Mouse (Mus musculus) heart, embryonic 13.5 days (tissue): ENCODE data around the gene Ctdnep1. TPM values are rescaled to one million over a fixed set of nuclear protein-coding genes. Genes with fewer than 3 reads are reported as not detected.
A peak's percentile ranks its signal among the peaks of the same experiment; 100 is the strongest.

Source experiments
- ATAC-seq: fragments of 200-750 bp; cut with Nextera tagmentation; 2 replicates; pipeline ENCODE4 v1.8.0; 2017; ENCODE audit warnings: moderate TSS enrichment; ENCODE audit not compliant: insufficient number of reproducible peaks, low FRiP score, low TSS enrichment; ENCODE audit errors: extremely low read depth
- H3K27ac ChIP-seq: fragments of 300-500 bp; sonication (generic); replicated peaks from 2 replicates; pipeline ENCODE4 v1.5.1; 2015; ENCODE audit warnings: moderate library complexity, mild to moderate bottlenecking, inconsistent platforms
- H3K27me3 ChIP-seq: fragments of 300-500 bp; sonication (generic); replicated peaks from 2 replicates; pipeline ENCODE4 v1.6.1; 2015; ENCODE audit warnings: mild to moderate bottlenecking, inconsistent platforms
- H3K36me3 ChIP-seq: fragments of 300-500 bp; sonication (generic); 2 replicates; pipeline ENCODE4 v1.6.1; 2015; ENCODE audit warnings: mild to moderate bottlenecking, inconsistent platforms
- H3K4me1 ChIP-seq: fragments of 300-500 bp; sonication (generic); 2 replicates; pipeline ENCODE4 v1.6.1; 2015; ENCODE audit warnings: inconsistent platforms
- H3K4me2 ChIP-seq: fragments of 300-500 bp; sonication (generic); 2 replicates; pipeline ENCODE4 v1.6.1; 2015; ENCODE audit warnings: inconsistent platforms, mild to moderate bottlenecking, moderate library complexity
- H3K4me3 ChIP-seq: fragments of 300-500 bp; sonication (generic); 2 replicates; pipeline ENCODE4 v1.5.1; 2015; ENCODE audit warnings: moderate library complexity, mild to moderate bottlenecking, inconsistent platforms
- H3K9ac ChIP-seq: fragments of 300-500 bp; sonication (generic); 2 replicates; pipeline ENCODE4 v1.6.1; 2015; ENCODE audit warnings: inconsistent platforms, mild to moderate bottlenecking, moderate library complexity
- H3K9me3 ChIP-seq: fragments of 300-500 bp; sonication (generic); 2 replicates; pipeline ENCODE4 v1.6.1; 2016; ENCODE audit warnings: inconsistent platforms
- WGBS: fragments of 180-500 bp; shearing (Covaris S2); methylation state at CpG from one replicate; pipeline ENCODE4 v1.1.7; 2015; ENCODE audit warnings: mixed read lengths; 5-methylcytosine and 5-hydroxymethylcytosine counted together
- microRNA counts: library from miRNA; unstranded; fragments of <30 nt; microRNA quantifications from one replicate; lab custom pipeline; 2016
- microRNA-seq: library from miRNA; unstranded; fragments of <30 nt; microRNA quantifications from one replicate; pipeline ENCODE4, GENCODE M21; 2016
- polyA plus RNA-seq: library from polyadenylated mRNA; unstranded; fragments of >200 nt; fragmentation: Nextera tagmentation; extraction: Ambion mirVana; gene quantifications from 2 replicates; pipeline ENCODE4 v1.2.1, GENCODE M21; 2015

Gene Ctdnep1
- polyA plus RNA-seq, 1 experiment from 2014 or later, result 21.0 TPM

DNA sequence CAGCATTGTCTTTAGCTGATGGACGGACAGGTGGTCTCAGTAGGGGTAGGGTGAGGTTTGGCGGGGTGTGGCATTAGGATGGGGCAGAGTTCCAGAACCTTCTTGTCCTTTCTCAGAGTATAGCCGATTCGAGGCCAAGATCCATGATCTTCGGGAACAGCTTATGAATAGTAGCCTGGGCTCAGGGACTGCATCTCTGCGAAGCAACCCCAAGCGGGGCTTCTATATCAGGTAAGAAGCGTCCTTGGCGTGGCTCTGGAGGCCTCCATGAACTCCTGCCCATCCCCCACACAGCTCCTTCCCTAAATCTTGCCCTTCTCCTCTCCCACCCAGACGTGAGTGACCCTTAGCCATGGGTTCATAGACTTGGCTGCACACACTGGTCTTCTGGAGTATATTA is 58.7 kb downstream of the Ctdnep1 start:
- ATAC-seq, result no peak
- H3K27me3 ChIP-seq, result no peaks in the 10 kb centered on the region
- H3K9me3 ChIP-seq, result no peaks in the 10 kb centered on the region
- no peak overlapping the region for H3K9ac ChIP-seq
- H3K4me2 ChIP-seq, result no peak overlapping the region
- H3K36me3 ChIP-seq, result peaks cover 73% of the 10 kb centered on the region
- no peak overlapping the region for H3K4me3 ChIP-seq
- H3K4me1 ChIP-seq, result no peaks in the 10 kb centered on the region
- 85% methylated on average over 10 of the region's 10 CpGs for WGBS
- H3K27ac ChIP-seq, result no peak overlapping the region

GRCm38 (mm10) chr11:70040184-70040583 is 59.2 kb downstream of the Ctdnep1 start:
- 79% methylated on average over 7 of the region's 7 CpGs for WGBS
- H3K27ac ChIP-seq, result no peak overlapping the region
- H3K4me1 ChIP-seq, result no peaks in the 10 kb centered on the region
- ATAC-seq, result no peak
- no peaks in the 10 kb centered on the region for H3K9me3 ChIP-seq
- H3K36me3 ChIP-seq, result peaks cover 75% of the 10 kb centered on the region
- H3K9ac ChIP-seq, result no peak overlapping the region
- H3K4me2 ChIP-seq, result no peak overlapping the region
- no peak overlapping the region for H3K4me3 ChIP-seq
- H3K27me3 ChIP-seq, result no peaks in the 10 kb centered on the region

MicroRNA genes within 50 kb of the gene (microRNA counts, 519-probe panel; counts per million panel counts)
- microRNA mmu-miR-324-3p (lab: Ali Mortazavi, UCI) (209 counts per million, percentile 61 among the panel's probes with 10 or more counts), microRNA mmu-miR-324-5p (lab: Ali Mortazavi, UCI) (4,226 counts per million, percentile 77 among the panel's probes with 10 or more counts)

Small RNAs within 50 kb of the gene (microRNA-seq; reads per million reads assigned to microRNA genes)
- gene Gm44349 (not detected), gene Mir324 (2,690 reads per million, percentile 87 among the genes with 10 or more reads in this experiment)

Other genes with a start within 250 kb of the Ctdnep1 start
- gene Polr2a, start 222.5 kb upstream of the Ctdnep1 start, polyA plus RNA-seq, result 16.1 and 19.1 TPM in 2 replicates
- 0.19 and 0.51 TPM in 2 replicates for gene Slc35g3, start 219.2 kb upstream of the Ctdnep1 start, polyA plus RNA-seq
- gene Zbtb4, start 215.2 kb upstream of the Ctdnep1 start, polyA plus RNA-seq, result 2.7 and 3.1 TPM in 2 replicates
- 6.8 and 7.9 TPM in 2 replicates for gene Chrnb1, start 185.2 kb upstream of the Ctdnep1 start, polyA plus RNA-seq
- gene Fgf11, start 179.3 kb upstream of the Ctdnep1 start, polyA plus RNA-seq, result 2.0 and 2.3 TPM in 2 replicates
- 1.8 and 1.9 TPM in 2 replicates for gene Tmem102, start 175.5 kb upstream of the Ctdnep1 start, polyA plus RNA-seq
- gene Gm39566, start 165.9 kb upstream of the Ctdnep1 start, polyA plus RNA-seq, result not detected in 2 replicates
- not detected in 2 replicates for gene Spem2, start 162.7 kb upstream of the Ctdnep1 start, polyA plus RNA-seq
- not detected in 2 replicates for gene Spem1, start 159.0 kb upstream of the Ctdnep1 start, polyA plus RNA-seq
- 2.0 and 2.4 TPM in 2 replicates for gene Nlgn2, start 143.4 kb upstream of the Ctdnep1 start, polyA plus RNA-seq
- gene Tmem256, start 142.6 kb upstream of the Ctdnep1 start, polyA plus RNA-seq, result 330 and 361 TPM in 2 replicates
- gene Plscr3, start 134.8 kb upstream of the Ctdnep1 start, polyA plus RNA-seq, result 75.4 and 76.2 TPM in 2 replicates
- gene Tnk1, start 122.4 kb upstream of the Ctdnep1 start, polyA plus RNA-seq, result 0.38 and 0.56 TPM in 2 replicates
- gene Tmem95, start 103.1 kb upstream of the Ctdnep1 start, polyA plus RNA-seq, result not detected in 2 replicates
- gene Kctd11, start 99.8 kb upstream of the Ctdnep1 start, polyA plus RNA-seq, result 3.9 TPM in 2 replicates
- 7.0 and 8.2 TPM in 2 replicates for gene Acap1, start 85.6 kb upstream of the Ctdnep1 start, polyA plus RNA-seq
- gene 2810408A11Rik, start 80.2 kb upstream of the Ctdnep1 start, polyA plus RNA-seq, result 4.0 and 4.1 TPM in 2 replicates
- gene Neurl4, start 80.1 kb upstream of the Ctdnep1 start, polyA plus RNA-seq, result 7.8 and 8.1 TPM in 2 replicates
- gene Gps2, start 67.3 kb upstream of the Ctdnep1 start, polyA plus RNA-seq, result 45.0 and 52.2 TPM in 2 replicates
- 1,157 and 1,215 TPM in 2 replicates for gene Eif5a, start 59.2 kb upstream of the Ctdnep1 start, polyA plus RNA-seq
- 3.1 TPM in 2 replicates for gene Ybx2, start 45.4 kb upstream of the Ctdnep1 start, polyA plus RNA-seq
- 25.8 and 30.3 TPM in 2 replicates for gene Slc2a4, start 33.0 kb upstream of the Ctdnep1 start, polyA plus RNA-seq
- gene Cldn7, start 16.4 kb upstream of the Ctdnep1 start, polyA plus RNA-seq, result 6.3 and 7.4 TPM in 2 replicates
- 111 and 119 TPM in 2 replicates for gene Elp5, start 1.4 kb downstream of the Ctdnep1 start, polyA plus RNA-seq
- gene Gabarap, start 10.0 kb downstream of the Ctdnep1 start, polyA plus RNA-seq, result 456 and 466 TPM in 2 replicates
- gene Phf23, start 14.6 kb downstream of the Ctdnep1 start, polyA plus RNA-seq, result 43.8 and 47.9 TPM in 2 replicates
- gene Dvl2, start 19.4 kb downstream of the Ctdnep1 start, polyA plus RNA-seq, result 20.7 and 22.0 TPM in 2 replicates
- 131 and 140 TPM in 2 replicates for gene Acadvl, start 34.3 kb downstream of the Ctdnep1 start, polyA plus RNA-seq
- 4.7 and 5.1 TPM in 2 replicates for gene Dlg4, start 35.8 kb downstream of the Ctdnep1 start, polyA plus RNA-seq
- gene Asgr1, start 72.9 kb downstream of the Ctdnep1 start, polyA plus RNA-seq, result 0.24 TPM in 1 of 2 replicates, not detected in the other
- 0.18 TPM in 1 of 2 replicates, not detected in the other for gene Asgr2, start 111.5 kb downstream of the Ctdnep1 start, polyA plus RNA-seq
- gene Mgl2, start 149.2 kb downstream of the Ctdnep1 start, polyA plus RNA-seq, result 0.53 and 0.67 TPM in 2 replicates
- 0.31 and 0.43 TPM in 2 replicates for gene Clec10a, start 175.0 kb downstream of the Ctdnep1 start, polyA plus RNA-seq
- gene Slc16a11, start 231.6 kb downstream of the Ctdnep1 start, polyA plus RNA-seq, result 0.28 and 0.60 TPM in 2 replicates
- gene Slc16a13, start 239.9 kb downstream of the Ctdnep1 start, polyA plus RNA-seq, result 5.0 and 7.1 TPM in 2 replicates
- 17.8 and 18.3 TPM in 2 replicates for gene Bcl6b, start 248.6 kb downstream of the Ctdnep1 start, polyA plus RNA-seq